Mouse (Mus musculus): ENCODE results near the gene Gna14. TPM values are rescaled to one million over a fixed set of nuclear protein-coding genes. Genes with fewer than 3 reads are reported as not detected.

The Gna14 gene
- total RNA-seq, 2 experiments from 2014 or later: not detected

GRCm38 (mm10) chr19:16448796-16449195 lies 13.2 kb downstream of the Gna14 start:
- ATAC-seq (replicated peaks; ENCODE audit: low FRiP score, poor library complexity, severe bottlenecking): no peak

GRCm38 (mm10) chr19:16450824-16451223 lies 15.3 kb downstream of the Gna14 start:
- ATAC-seq (replicated peaks; ENCODE audit: low FRiP score, poor library complexity, severe bottlenecking): no peak

GRCm38 (mm10) chr19:16456181-16456580 lies 20.6 kb downstream of the Gna14 start:
- ATAC-seq (replicated peaks; ENCODE audit: low FRiP score, poor library complexity, severe bottlenecking): no peak

DNA sequence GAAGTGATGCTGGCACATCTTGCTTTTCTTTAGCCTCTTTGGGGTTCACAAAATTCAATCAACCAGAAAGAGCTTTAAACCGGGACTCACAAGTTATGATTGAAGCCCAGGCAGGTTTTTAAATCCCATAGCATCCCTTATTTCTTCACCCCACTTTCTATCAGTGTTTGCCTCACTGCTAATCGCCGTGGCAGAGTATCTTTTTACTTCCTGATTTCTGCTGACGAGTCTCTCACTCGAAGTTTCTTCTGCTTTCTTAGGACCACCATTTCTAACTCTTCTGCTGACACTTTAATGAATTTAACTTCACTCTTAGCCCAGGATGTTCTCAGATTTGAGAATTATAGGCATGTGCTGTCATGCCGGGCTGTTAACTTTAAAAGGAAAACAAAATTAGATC lies 21.6 kb downstream of the Gna14 start:
- ATAC-seq (replicated peaks; ENCODE audit: low FRiP score, poor library complexity, severe bottlenecking): no peak

GRCm38 (mm10) chr19:16459317-16459716 lies 23.8 kb downstream of the Gna14 start:
- ATAC-seq (replicated peaks; ENCODE audit: low FRiP score, poor library complexity, severe bottlenecking): no peak

DNA sequence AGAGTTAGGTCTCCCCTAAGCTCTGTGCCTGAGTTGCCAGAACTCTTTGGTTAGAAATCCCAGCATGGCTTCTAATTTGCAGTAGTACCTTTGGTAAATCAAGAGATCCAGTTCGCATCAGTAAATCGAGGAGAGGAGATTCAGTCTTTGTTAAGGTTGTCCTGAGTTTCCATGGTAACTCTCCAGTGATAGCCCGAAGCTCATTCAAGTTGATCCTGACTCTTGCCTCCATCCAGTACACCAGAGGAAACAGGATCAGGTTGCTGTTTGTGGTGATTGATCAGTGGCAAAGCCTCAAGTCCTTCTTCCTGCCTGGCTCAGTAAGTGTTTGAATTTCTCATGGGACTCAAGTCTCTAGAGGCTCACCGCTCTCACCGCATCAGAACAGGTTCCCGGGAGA lies 24.7 kb downstream of the Gna14 start:
- ATAC-seq (replicated peaks; ENCODE audit: low FRiP score, poor library complexity, severe bottlenecking): no peak

- ATAC-seq (replicated peaks; ENCODE audit: low FRiP score, poor library complexity, severe bottlenecking): no peak
Observed at GRCm38 (mm10) chr19:16460831-16461230, 25.3 kb downstream of the Gna14 start.

DNA sequence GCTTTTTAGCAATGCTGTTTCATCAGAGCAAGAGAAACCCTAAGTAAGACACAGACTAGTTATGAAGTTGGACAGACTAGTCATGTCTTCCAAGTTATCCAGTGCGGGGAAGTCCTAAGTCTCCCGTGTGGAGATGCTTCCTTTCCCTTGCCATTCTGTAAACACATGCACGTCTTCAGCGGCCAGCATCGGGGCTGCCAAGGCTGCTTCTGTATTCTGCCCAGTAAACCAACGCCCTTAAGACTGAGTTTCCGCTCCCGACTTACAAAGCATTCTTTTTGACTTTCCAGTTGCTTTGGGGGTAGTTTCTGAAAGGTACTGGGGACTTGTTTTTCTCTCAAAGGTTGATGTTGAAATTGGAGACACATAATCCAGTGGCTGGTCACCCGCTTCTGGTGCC lies 26.9 kb downstream of the Gna14 start:
- no peak for ATAC-seq (replicated peaks; ENCODE audit: low FRiP score, poor library complexity, severe bottlenecking)

- ATAC-seq (replicated peaks; ENCODE audit: low FRiP score, poor library complexity, severe bottlenecking): no peak
Observed at GRCm38 (mm10) chr19:16464730-16465129, 29.2 kb downstream of the Gna14 start.

- no peak for ATAC-seq (replicated peaks; ENCODE audit: low FRiP score, poor library complexity, severe bottlenecking)
Observed at GRCm38 (mm10) chr19:16468756-16469374, 33.3 kb downstream of the Gna14 start.

DNA sequence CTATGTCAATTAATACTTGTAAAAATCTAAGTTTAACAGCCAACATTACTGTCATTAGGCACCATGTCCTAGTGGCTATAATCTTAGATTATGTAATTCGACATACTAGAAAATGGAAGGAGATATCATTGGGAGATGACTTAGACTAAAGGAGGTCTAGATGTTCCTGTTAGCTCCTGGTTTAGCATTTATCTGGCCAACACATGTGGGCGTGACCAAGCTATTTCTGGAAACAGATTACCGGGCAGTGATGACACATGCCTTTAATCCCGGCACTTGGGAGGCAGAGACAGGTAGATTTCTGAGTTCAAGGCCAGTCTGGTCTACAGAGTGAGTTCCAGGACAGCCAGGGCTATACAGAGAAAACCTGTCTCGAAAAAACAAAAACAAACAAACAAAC lies 37.1 kb downstream of the Gna14 start:
- ATAC-seq (replicated peaks; ENCODE audit: low FRiP score, poor library complexity, severe bottlenecking): no peak

- ATAC-seq (replicated peaks; ENCODE audit: low FRiP score, poor library complexity, severe bottlenecking): no peak
Observed at GRCm38 (mm10) chr19:16477314-16477946, 41.9 kb downstream of the Gna14 start.

GRCm38 (mm10) chr19:16478186-16478607 lies 42.6 kb downstream of the Gna14 start:
- no peak for ATAC-seq (replicated peaks; ENCODE audit: low FRiP score, poor library complexity, severe bottlenecking)

DNA sequence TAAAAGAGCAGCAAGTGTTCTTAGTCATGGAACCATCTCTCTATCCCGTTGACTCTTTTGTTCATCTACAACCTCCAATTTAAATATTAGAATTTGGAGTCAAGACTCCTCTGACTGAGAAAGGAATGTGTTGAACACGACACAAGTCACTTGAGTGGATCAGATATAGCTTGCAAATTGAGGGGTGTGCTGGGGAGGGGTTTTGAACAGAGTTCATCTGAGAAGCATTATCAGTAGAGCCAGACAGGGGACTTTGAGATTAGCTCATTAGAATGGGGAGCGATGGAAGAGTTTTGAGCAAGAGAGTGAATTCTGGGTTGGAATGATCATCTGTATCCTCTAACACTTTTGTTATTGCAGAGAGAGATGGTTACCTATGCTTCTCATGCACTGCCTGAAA lies 46.5 kb downstream of the Gna14 start:
- peak; percentile 70 for ATAC-seq (replicated peaks; ENCODE audit: low FRiP score, poor library complexity, severe bottlenecking)

DNA sequence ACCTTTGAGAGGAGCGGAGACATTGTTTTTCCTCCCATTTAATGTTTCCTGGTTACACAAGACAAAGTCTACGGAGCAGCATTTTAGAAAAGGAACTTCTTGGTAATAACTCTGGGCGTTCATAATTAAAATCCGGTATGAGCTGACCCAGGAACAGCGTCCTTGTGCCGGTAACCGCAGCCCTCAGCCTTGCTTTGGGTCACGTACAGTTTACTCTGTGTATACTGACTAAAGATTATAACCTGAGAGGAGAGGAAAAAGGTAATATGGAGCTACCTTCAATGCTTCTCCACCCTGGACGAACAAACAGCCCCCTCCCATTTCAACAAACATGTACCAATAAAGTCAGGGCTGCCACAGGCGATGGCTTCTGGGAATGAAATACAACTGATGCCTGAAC lies 48.7 kb downstream of the Gna14 start:
- ATAC-seq (replicated peaks; ENCODE audit: low FRiP score, poor library complexity, severe bottlenecking): no peak

DNA sequence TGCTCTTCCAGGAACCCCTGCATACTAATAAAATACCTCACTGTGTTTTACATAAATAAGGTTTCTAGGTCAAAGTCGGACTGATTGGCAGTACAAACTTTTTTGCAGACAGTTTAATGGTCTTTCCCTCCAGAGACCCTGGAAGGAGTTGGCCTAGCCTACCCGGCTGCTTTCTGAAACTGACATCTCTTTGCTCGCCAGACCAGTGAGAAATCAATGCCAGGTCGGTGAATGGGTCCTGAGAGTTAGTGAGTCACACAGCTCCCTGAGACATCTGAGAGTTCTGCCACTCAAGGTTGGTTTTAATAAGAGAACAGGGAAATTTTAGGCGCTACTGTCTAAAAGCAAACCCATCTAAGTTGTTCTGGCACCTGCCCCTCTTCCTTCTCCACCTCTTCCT lies 49.1 kb downstream of the Gna14 start:
- no peak for ATAC-seq (replicated peaks; ENCODE audit: low FRiP score, poor library complexity, severe bottlenecking)

- no peak for ATAC-seq (replicated peaks; ENCODE audit: low FRiP score, poor library complexity, severe bottlenecking)
Observed at GRCm38 (mm10) chr19:16490756-16491155, 55.2 kb downstream of the Gna14 start.

DNA sequence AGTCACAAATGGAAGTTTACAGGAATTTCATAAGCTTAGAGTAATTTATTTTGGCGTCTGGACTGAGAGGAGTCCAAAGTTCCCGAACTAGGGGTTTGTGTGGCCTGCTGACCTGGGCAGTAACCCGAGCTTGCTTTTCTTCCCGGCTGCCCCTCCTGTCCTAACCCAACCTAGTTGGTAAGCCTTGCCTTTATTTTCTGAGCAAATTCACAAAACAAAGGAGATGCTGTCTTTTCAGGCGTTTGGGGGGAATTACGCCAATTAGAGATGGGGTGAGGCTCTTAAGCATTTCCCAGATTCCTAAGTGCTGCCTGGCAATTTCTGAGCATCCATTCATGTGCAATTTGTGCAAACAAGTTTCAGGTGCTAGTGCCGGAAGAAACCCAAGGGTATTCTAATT lies 55.9 kb downstream of the Gna14 start:
- ATAC-seq (replicated peaks; ENCODE audit: low FRiP score, poor library complexity, severe bottlenecking): no peak

DNA sequence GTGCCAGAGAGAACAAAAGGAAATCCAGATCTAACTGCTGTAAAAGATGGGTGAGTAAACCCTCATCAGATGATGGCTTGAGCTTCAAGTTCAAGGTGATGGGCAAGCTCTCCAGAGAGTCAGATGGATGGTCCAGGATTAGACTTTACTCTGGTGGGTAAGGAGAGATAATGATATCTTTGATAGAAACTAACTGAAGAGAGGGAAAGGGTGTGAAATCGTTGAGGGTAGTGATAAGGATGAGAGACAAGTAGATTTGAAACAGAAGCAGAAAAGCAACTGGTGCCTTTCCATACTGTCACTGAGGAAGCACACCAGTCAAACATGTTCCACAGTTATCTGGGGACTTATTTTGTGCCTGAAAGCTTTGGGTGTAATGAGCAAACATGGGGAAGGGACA lies 56.9 kb downstream of the Gna14 start:
- no peak for ATAC-seq (replicated peaks; ENCODE audit: low FRiP score, poor library complexity, severe bottlenecking)

- ATAC-seq (replicated peaks; ENCODE audit: low FRiP score, poor library complexity, severe bottlenecking): no peak
Observed at GRCm38 (mm10) chr19:16494816-16495516, 59.4 kb downstream of the Gna14 start.

GRCm38 (mm10) chr19:16496016-16496415 lies 60.5 kb downstream of the Gna14 start:
- ATAC-seq (replicated peaks; ENCODE audit: low FRiP score, poor library complexity, severe bottlenecking): no peak

Measured in erythroid progenitor cell, adult 5-6 weeks (primary cell).